ENCODE assay signal across 10 mouse cellular contexts in genomic region chr8:120607460-120607859, GRCm38 (mm10). TPM values are rescaled to one million over a fixed set of nuclear protein-coding genes. Genes with fewer than 3 reads are reported as not detected.
DNase-seq lines count a peak whose midpoint lies in the region; ATAC-seq and TF ChIP-seq lines count a peak whose summit lies in the region.
"Had no signal": no experiment of that assay in that cellular context is flagged by ENCODE, and none has a peak within 500 bp of the region (broad histone marks: within the 10 kb centered on the region; RNA-seq: fewer than 3 reads in every experiment).

No protein-coding gene starts in this region.

- no peaks in the 10 kb centered on the region for H3K27me3 ChIP-seq in forebrain, embryonic 11.5 days (ENCODE audit: control insufficient read depth, insufficient read depth, low read length)
- peaks cover 29% of the 10 kb centered on the region for H3K27me3 ChIP-seq in forebrain, embryonic 10.5 days (ENCODE audit: poor library complexity, severe bottlenecking)
- H3K27me3 ChIP-seq in kidney, postnatal 0 days (ENCODE audit: insufficient read depth, low read length) = no peaks in the 10 kb centered on the region
- no peaks in the 10 kb centered on the region for H3K27me3 ChIP-seq in forebrain, embryonic 13.5 days
- H3K27me3 ChIP-seq in megakaryocyte, embryonic 14.5 days (replicated peaks) = peaks cover 44% of the 10 kb centered on the region
- H3K27me3 ChIP-seq: limb, embryonic 12.5 days had no signal

- WGBS in forebrain, embryonic 11.5 days = 82% methylated on average over 9 of the region's 9 CpGs
- WGBS in forebrain, embryonic 10.5 days = 87% methylated on average over 9 of the region's 9 CpGs
- 82% methylated on average over 9 of the region's 9 CpGs for WGBS in kidney, postnatal 0 days
- WGBS in forebrain, embryonic 13.5 days = 80% methylated on average over 9 of the region's 9 CpGs

- H3K9ac ChIP-seq in forebrain, embryonic 11.5 days (ENCODE audit: low read length) = no peak overlapping the region
- H3K9ac ChIP-seq in kidney, postnatal 0 days (ENCODE audit: low read depth, low read length) = no peak overlapping the region
- no peak overlapping the region for H3K9ac ChIP-seq in forebrain, embryonic 13.5 days
- H3K9ac ChIP-seq: limb, embryonic 12.5 days had no signal

- H3K4me1 ChIP-seq in forebrain, embryonic 11.5 days (replicated peaks; ENCODE audit: control insufficient read depth, insufficient read depth, low read length) = no peaks in the 10 kb centered on the region; the same call in 1 of the 2 replicates
- H3K4me1 ChIP-seq in forebrain, embryonic 10.5 days = peaks cover 12% of the 10 kb centered on the region
- no peaks in the 10 kb centered on the region for H3K4me1 ChIP-seq in kidney, postnatal 0 days (replicated peaks; ENCODE audit: insufficient read depth, low read length)
- H3K4me1 ChIP-seq in forebrain, embryonic 13.5 days = peaks cover 6% of the 10 kb centered on the region
- H3K4me1 ChIP-seq in megakaryocyte, embryonic 14.5 days = peaks cover 34% of the 10 kb centered on the region

- H3K4me2 ChIP-seq in forebrain, embryonic 11.5 days (ENCODE audit: low read depth, low read length, severe bottlenecking) = no peak overlapping the region
- no peak overlapping the region for H3K4me2 ChIP-seq in kidney, postnatal 0 days (ENCODE audit: low read length)
- no peak overlapping the region for H3K4me2 ChIP-seq in forebrain, embryonic 13.5 days
- H3K4me2 ChIP-seq: limb, embryonic 12.5 days had no signal

- H3K27ac ChIP-seq in forebrain, embryonic 11.5 days (ENCODE audit: low read depth, low read length) = no peak overlapping the region
- no peak overlapping the region for H3K27ac ChIP-seq in forebrain, embryonic 10.5 days
- H3K27ac ChIP-seq in kidney, postnatal 0 days = no peak overlapping the region
- no peak overlapping the region for H3K27ac ChIP-seq in forebrain, embryonic 13.5 days
- H3K27ac ChIP-seq: layer of hippocampus, adult 2 months; limb, embryonic 12.5 days had no signal

- no peak overlapping the region for H3K4me3 ChIP-seq in forebrain, embryonic 11.5 days (ENCODE audit: low read depth, low read length)
- H3K4me3 ChIP-seq in forebrain, embryonic 10.5 days = no peak overlapping the region
- H3K4me3 ChIP-seq in kidney, postnatal 0 days (replicated peaks; ENCODE audit: low read depth, low read length) = no peak overlapping the region
- no peak overlapping the region for H3K4me3 ChIP-seq in forebrain, embryonic 13.5 days
- peak overlapping the region; percentile 83 for H3K4me3 ChIP-seq in megakaryocyte, embryonic 14.5 days (replicated peaks)
- H3K4me3 ChIP-seq: layer of hippocampus, adult 2 months; limb, embryonic 12.5 days had no signal

- intact Hi-C loops in left cerebral cortex, postnatal 14 days (cut with DNase I) = no loop called here

- 0 out of 2 replicates have a peak, but pooled peaks have one; percentile 30 for ATAC-seq in forebrain, embryonic 11.5 days (replicated peaks; ENCODE audit: low FRiP score)
- ATAC-seq in kidney, postnatal 0 days (replicated peaks; ENCODE audit: low FRiP score, low read depth) = peak; percentile 44; the same call in 1 of the 2 replicates
- ATAC-seq in forebrain, embryonic 13.5 days = peak; percentile 39

- no peaks in the 10 kb centered on the region for H3K9me3 ChIP-seq in forebrain, embryonic 11.5 days (ENCODE audit: control insufficient read depth, low read length)
- no peaks in the 10 kb centered on the region for H3K9me3 ChIP-seq in forebrain, embryonic 10.5 days
- H3K9me3 ChIP-seq in kidney, postnatal 0 days (replicated peaks; ENCODE audit: low read length) = no peaks in the 10 kb centered on the region
- no peaks in the 10 kb centered on the region for H3K9me3 ChIP-seq in forebrain, embryonic 13.5 days (replicated peaks)
- H3K9me3 ChIP-seq in megakaryocyte, embryonic 14.5 days = peaks cover 7% of the 10 kb centered on the region
- H3K9me3 ChIP-seq: limb, embryonic 12.5 days had no signal

- DNase-seq in forebrain, embryonic 11.5 days (ENCODE audit: low spot score) = no peak
- no peak for DNase-seq in forebrain, embryonic 10.5 days (ENCODE audit: extremely low spot score, low spot score)
- no peak for DNase-seq in kidney, postnatal 0 days (ENCODE audit: low spot score)
- DNase-seq in kidney, postnatal 10 days = no peak
- DNase-seq in left cerebral cortex, postnatal 14 days (ENCODE audit: low spot score in 2 of 2) = no peak
- no peak for DNase-seq in cerebellum, adult 18-20 months

- H3K36me3 ChIP-seq in forebrain, embryonic 11.5 days (ENCODE audit: control insufficient read depth, insufficient read depth, low read length) = no peaks in the 10 kb centered on the region
- no peaks in the 10 kb centered on the region for H3K36me3 ChIP-seq in forebrain, embryonic 10.5 days (replicated peaks)
- H3K36me3 ChIP-seq in kidney, postnatal 0 days (ENCODE audit: insufficient read depth, low read length) = no peaks in the 10 kb centered on the region
- no peaks in the 10 kb centered on the region for H3K36me3 ChIP-seq in forebrain, embryonic 13.5 days (ENCODE audit: poor library complexity, severe bottlenecking)
- H3K36me3 ChIP-seq in megakaryocyte, embryonic 14.5 days (replicated peaks; ENCODE audit: low read length) = no peaks in the 10 kb centered on the region
- H3K36me3 ChIP-seq: limb, embryonic 12.5 days had no signal

- TF ChIP-seq CTCF in kidney, postnatal 0 days (IDR thresholded peaks at IDR 0.05; ENCODE audit: low read depth) = no peak

RNA-seq across cellular contexts. Expression of gene Gins2, which starts 18.4 kb away (rescaled TPM):
- 105 and 115 TPM in 2 replicates for polyA plus RNA-seq in forebrain, embryonic 11.5 days (2014; fragmentation: Nextera tagmentation; extraction: Ambion mirVana)
- 154 and 158 TPM in 2 replicates for polyA plus RNA-seq in forebrain, embryonic 10.5 days (2016; fragmentation: Nextera tagmentation; extraction: Ambion mirVana)
- polyA plus RNA-seq in kidney, postnatal 0 days (2015; fragmentation: Nextera tagmentation; extraction: Ambion mirVana) = 54.0 and 70.0 TPM in 2 replicates
- 66.9 and 79.8 TPM in 2 replicates for polyA plus RNA-seq in forebrain, embryonic 13.5 days (2015; fragmentation: Nextera tagmentation; extraction: Ambion mirVana)
- polyA plus RNA-seq in megakaryocyte, embryonic 14.5 days (2012; ENCODE audit: insufficient read depth, low replicate concordance) = 8.3 and 35.4 TPM in 2 replicates
- total RNA-seq in left cerebral cortex, postnatal 14 days (2021) = 1 to 10 TPM; 1.2 to 1.4 TPM

RNA-seq across cellular contexts. Expression of gene 1190005I06Rik, which starts 40.0 kb away (rescaled TPM):
- 1.6 and 2.3 TPM in 2 replicates for polyA plus RNA-seq in forebrain, embryonic 11.5 days (2014; fragmentation: Nextera tagmentation; extraction: Ambion mirVana)
- polyA plus RNA-seq in forebrain, embryonic 10.5 days (2016; fragmentation: Nextera tagmentation; extraction: Ambion mirVana) = 2.3 and 2.8 TPM in 2 replicates
- polyA plus RNA-seq in kidney, postnatal 0 days (2015; fragmentation: Nextera tagmentation; extraction: Ambion mirVana) = 2.2 and 2.6 TPM in 2 replicates
- 3.7 and 4.5 TPM in 2 replicates for polyA plus RNA-seq in forebrain, embryonic 13.5 days (2015; fragmentation: Nextera tagmentation; extraction: Ambion mirVana)
- 3.6 TPM in 1 of 2 replicates, not detected in the other for polyA plus RNA-seq in megakaryocyte, embryonic 14.5 days (2012; ENCODE audit: insufficient read depth, low replicate concordance)
- 1 to 10 TPM; 5.7 to 6.7 TPM for total RNA-seq in left cerebral cortex, postnatal 14 days (2021)
